Mouse (Mus musculus) kidney, postnatal 36 days (tissue): ENCODE measurements around the gene Inpp4a.

Experiments
- DNase-seq, 2 experiments: peaks; one replicate each; pipeline ENCODE4 v3.0.0; 2021 to 2022; ENCODE audit warnings: mixed read lengths in 2 of 2

Gene Inpp4a

GRCm38 (mm10) chr1:37358621-37359020 is 59.0 kb downstream of the Inpp4a start:
- no peak for DNase-seq

DNA sequence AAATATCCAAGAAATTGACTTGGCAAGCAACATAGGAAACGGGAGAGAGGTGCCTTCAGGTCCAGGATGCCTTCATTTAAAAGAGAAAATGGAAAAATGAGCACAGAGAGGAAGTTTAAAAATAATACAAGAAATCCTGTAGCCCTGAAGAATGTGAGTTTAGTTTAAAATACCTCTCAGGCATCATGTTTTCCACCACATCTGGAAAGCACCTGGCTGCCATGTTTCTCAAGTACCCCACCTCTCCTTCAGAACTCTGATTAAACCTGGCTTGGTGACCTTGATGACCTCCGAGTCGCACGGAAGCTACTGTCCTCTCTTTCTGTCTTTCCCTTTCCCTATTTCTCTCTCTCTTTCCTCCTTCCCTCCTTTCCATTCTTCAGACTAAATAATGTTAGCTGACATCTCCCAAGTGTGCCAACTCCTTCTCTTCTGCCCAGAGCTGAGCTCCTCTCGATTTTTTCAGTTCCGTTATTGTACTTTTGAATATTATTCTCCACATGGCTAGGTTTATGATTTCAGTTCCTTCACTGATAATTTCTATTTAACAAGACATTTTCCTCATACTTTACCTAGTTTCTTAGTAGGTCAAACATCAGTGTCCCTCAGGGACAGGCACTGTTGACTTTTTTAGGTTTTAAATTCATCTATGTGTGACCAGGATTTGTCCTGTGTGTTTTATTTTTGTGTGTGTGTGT is 59.9 kb downstream of the Inpp4a start:
- DNase-seq = no peak

DNA sequence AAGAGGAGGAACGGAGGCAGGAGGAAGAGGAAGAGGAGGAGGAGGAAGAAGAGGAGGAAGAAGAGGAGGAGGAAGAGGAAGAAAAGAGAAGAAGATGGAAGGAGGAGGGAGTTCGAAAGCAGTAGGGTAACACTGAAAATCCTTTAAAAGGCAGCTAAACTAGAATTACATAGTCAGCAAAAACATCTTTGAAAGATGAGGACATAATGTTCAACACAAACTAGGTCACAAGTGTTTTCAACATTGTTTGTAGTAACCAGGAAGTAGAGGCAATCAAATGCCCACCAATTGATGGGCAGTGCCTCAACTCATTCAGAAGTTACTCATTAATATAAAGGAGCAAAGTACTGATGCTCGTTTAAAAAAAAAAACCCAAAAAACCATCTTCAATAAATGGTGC is 61.1 kb downstream of the Inpp4a start:
- no peak for DNase-seq

GRCm38 (mm10) chr1:37362721-37363120 is 63.1 kb downstream of the Inpp4a start:
- DNase-seq = no peak

GRCm38 (mm10) chr1:37368125-37368524 is 68.5 kb downstream of the Inpp4a start:
- no peak for DNase-seq

GRCm38 (mm10) chr1:37368768-37369385 is 69.2 kb downstream of the Inpp4a start:
- DNase-seq = no peak

- DNase-seq = no peak
These were observed 76.5 kb downstream of the Inpp4a start for GRCm38 (mm10) chr1:37376177-37376576.

- DNase-seq = no peak
These were observed 77.1 kb downstream of the Inpp4a start for GRCm38 (mm10) chr1:37376751-37377150.

DNA sequence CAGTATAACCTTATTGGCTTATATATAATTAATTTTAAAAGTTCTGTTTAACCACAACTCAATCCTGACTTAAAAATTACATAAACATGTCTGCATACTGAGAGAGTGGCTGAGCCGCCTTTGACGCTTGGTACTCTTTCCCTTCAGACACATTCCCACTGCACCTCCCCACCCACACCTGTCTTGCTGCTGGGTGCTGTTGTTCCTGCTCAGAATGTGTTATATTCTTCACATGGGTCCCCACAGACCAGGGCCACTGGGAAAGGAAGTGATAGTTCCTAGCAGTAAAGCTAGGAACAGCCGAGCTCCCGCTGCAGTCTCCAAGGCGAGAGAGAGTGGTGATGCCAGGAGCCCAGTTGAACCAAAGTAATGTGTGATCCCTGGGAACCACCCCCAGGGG is 78.4 kb downstream of the Inpp4a start:
- DNase-seq = no peak

DNA sequence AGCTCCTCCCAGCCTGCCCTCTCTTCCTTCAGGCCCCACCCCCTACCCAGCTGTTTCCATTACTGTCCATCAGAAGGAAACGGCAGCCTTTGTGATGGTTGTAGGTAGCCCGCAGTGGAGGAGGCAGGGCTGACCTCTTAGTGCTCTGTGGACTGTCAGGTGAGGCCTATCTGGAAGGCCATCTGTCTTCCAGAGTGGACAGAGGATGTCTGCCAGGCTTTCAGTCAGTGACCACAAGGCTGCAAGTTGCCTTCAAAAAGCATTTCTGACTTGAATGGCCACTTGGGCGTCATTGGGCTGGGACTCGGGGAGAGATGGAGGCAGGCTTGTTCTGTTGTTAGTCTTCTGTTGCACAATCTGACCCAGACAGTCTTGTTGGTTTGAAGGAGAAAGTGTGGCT is 79.9 kb downstream of the Inpp4a start:
- DNase-seq = no peak

DNA sequence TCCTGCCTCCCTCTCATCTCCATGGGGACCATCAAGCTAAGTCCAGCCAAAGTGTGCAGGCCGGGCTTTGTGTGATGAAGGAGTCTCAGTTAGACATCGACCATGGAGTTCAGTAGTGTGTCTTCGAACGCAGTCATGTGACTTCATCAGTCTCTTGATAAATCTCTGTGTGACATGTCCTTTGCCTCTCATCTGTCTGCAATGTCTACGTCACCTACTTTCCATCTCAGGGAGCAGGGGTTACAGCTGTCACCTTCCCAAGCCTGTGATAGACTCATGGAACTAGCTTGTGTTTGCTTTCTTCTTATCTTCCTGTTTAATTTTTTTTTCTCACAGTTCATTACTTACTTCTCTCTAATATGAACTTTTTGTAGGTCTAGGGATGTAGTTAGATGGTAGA is 81.2 kb downstream of the Inpp4a start:
- no peak for DNase-seq

GRCm38 (mm10) chr1:37384304-37384703 is 84.6 kb downstream of the Inpp4a start:
- DNase-seq = no peak

DNA sequence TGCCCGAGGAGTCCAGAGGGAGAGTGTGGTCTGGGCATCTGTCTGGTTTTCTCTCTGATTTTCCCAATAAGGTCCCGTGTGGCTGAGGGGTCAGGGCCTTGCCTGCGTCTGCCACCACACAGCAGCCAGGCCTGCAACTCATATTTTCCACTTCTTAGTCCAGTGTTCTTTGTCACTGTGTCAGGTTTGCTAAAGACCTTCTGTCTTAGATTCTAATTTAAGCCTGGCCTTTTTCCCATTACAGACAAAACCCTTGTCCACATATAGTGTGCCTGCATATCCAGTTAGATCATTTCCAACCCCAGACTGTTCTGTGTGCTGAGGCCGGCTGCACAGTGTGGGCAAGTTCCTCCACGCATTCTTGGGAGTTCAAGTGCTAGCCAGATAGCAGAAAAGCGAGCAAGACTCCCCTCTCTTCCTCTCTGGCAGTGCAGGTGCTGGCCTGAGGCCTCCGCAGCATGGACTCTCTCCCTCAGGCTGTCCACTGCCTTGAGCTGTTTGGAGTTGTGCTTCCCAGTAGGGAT is 86.8 kb downstream of the Inpp4a start:
- no peak for DNase-seq

DNA sequence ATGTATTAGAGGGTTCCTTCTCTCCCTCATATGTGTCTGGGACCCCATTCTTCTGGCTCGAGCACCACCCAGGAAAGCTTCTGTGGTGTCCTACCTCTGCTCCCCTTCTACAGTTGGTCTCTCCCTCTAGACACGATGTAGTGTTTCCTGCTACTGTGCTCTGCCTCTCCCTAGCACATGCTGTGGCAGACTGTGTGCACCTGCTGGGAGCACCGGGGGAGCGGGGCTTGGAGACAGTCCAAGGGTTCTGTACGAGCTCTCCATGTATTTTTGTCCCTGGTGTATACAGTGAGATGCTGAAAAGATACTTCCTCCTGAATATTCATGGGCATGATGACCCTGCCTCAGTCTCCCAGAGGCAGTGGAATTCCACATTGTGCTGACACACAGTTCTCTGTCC is 93.5 kb downstream of the Inpp4a start:
- DNase-seq = no peak

GRCm38 (mm10) chr1:37396481-37396880 is 96.8 kb downstream of the Inpp4a start:
- DNase-seq = peak; percentile 59 to 64

GRCm38 (mm10) chr1:37398961-37399360 is 99.3 kb downstream of the Inpp4a start:
- no peak for DNase-seq

DNA sequence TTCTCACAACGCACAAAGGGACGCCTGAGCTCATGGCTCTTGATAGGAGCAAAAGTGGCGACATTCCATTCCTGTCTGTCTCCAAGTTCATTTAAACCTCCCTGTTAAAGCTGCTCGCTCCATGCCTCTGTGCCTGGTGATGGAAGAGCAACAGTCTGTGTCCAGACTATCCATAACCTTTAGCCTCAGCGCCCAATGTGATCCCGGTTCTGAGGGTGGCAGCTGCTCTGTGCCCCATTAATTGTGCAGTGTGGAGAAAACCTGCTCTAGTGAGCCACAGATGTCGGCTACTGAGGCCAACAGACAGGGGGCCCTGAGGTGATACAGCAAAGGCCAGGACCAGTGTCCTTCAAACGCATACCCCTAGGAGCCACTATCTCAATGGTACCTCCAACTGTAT is 100.1 kb downstream of the Inpp4a start:
- no peak for DNase-seq

DNA sequence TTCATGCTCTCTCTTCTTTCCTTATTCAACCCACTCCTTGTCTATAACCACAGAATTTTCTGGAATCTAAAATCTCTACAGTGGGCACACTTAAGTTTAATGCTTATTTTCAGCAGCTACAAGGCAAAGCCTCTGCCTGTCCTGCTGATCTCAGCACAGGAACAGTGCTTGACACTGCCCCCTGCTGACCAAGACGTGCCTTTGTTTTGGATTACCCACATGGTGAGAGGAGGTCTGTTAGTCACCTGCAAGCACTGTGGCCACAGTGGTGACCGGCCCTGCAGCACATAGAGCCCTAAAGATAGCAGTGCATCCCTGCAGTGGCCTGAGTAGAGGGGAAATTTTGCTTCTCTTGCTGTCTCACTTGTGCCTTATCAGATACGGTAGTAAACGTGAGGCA is 102.0 kb downstream of the Inpp4a start:
- DNase-seq = peak; percentile 43 to 81

DNA sequence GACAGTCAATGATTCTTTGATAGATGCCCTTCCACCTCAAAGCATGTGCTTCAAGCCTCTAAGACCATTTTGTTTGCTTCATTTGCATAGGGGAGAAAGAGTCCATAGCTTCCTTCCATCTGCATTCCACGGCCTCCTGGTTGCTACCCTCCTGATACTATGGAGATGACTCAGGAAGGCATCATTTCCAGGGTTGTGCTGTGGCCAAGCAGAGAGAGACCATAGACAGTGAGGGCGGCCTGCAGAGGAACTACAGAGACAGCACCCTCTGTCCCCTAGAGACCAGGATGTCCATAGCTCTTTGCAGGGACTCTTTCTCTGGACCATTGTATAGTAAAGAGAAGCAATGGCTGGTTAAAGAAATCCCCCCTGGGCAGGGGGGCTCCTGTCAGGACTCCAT is 105.5 kb downstream of the Inpp4a start:
- no peak for DNase-seq

DNA sequence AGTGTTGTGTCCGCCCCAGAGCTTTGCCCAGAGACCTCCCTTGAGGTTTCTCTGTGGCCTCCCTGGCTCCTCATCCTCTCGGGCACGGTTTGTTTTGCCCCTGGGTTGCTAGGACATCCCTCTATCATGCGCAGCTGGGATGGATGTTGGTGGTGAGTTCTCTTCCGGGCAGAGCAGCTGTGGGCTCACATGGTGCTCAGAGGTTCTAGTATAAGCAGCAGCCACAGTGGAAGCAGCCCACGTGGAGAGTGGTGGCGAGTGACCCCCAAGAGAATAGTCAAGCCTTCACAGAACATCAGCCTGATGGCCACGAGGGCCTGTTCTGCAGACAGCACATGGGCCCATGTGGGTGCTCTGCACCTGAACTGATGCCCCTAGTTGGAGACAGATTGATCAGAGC is 107.6 kb downstream of the Inpp4a start:
- no peak for DNase-seq

- no peak for DNase-seq
These were observed 108.4 kb downstream of the Inpp4a start for GRCm38 (mm10) chr1:37408059-37408458.

- no peak for DNase-seq
These were observed 109.0 kb downstream of the Inpp4a start for GRCm38 (mm10) chr1:37408678-37409077.

GRCm38 (mm10) chr1:37409647-37410046 is 110.0 kb downstream of the Inpp4a start:
- DNase-seq = no peak

GRCm38 (mm10) chr1:37415394-37415793 is 115.7 kb downstream of the Inpp4a start:
- no peak for DNase-seq

DNA sequence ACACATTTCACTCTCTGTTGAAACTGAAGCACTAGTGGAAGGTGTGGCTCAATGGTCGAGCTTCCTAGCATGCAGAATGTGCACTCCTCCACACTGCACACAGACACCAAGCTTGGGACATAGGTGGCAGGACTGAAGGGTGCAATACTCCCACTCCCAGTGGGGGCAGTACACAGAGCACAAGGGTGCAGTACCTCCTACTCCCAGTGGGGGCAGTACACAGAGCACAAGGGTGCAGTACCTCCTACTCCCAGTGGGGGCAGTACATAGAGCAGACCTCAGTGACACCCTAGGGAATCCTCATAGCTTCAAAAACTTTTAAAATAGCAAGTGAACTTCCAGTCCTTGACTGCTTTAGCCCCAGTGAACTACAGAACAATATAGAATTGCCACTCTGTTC is 119.8 kb downstream of the Inpp4a start:
- DNase-seq = peak in 1 of 2 experiments; percentile 60
